Mouse (Mus musculus) monocyte, adult 5-6 weeks (primary cell): ENCODE results near the gene Ap1m1. TPM values are rescaled to one million over a fixed set of nuclear protein-coding genes. Genes with fewer than 3 reads are reported as not detected.

Experiments
- total RNA-seq: library from RNA; stranded (forward); fragments of 200-1000, 200-491, 200-594 nt; gene quantifications from 3 replicates; pipeline ENCODE4 v1.2.3, GENCODE M21; 2017

The Ap1m1 gene
- total RNA-seq, 1 experiment from 2014 or later = 76.3 TPM

Other genes starting within 250 kb of the Ap1m1 start
- gene Cyp4f18, start 230.4 kb upstream of the Ap1m1 start, total RNA-seq = 153 to 273 TPM (median 260 TPM) in 3 replicates
- gene Olfr372, start 198.8 kb upstream of the Ap1m1 start, total RNA-seq = not detected in 3 replicates
- not detected in 3 replicates for gene Olfr373, start 156.8 kb upstream of the Ap1m1 start, total RNA-seq
- 0.21 to 0.49 TPM in 2 of 3 replicates, not detected in the other for gene Olfr374, start 133.0 kb upstream of the Ap1m1 start, total RNA-seq
- 902 to 973 TPM (median 947 TPM) in 3 replicates for gene Tpm4, start 105.0 kb upstream of the Ap1m1 start, total RNA-seq
- gene Rab8a, start 78.8 kb upstream of the Ap1m1 start, total RNA-seq = 640 to 819 TPM (median 739 TPM) in 3 replicates
- gene Hsh2d, start 50.4 kb upstream of the Ap1m1 start, total RNA-seq = 1.2 to 5.8 TPM (median 4.8 TPM) in 3 replicates
- 0.86 to 6.9 TPM (median 1.1 TPM) in 3 replicates for gene Cib3, start 27.2 kb upstream of the Ap1m1 start, total RNA-seq
- not detected in 3 replicates for gene Gm11034, start 26.4 kb upstream of the Ap1m1 start, total RNA-seq
- gene Fam32a, start 20.3 kb upstream of the Ap1m1 start, total RNA-seq = 105 to 143 TPM (median 135 TPM) in 3 replicates
- 1.5 to 3.3 TPM (median 3.1 TPM) in 3 replicates for gene Gm10282, start 65.2 kb downstream of the Ap1m1 start, total RNA-seq
- 183 to 225 TPM (median 194 TPM) in 3 replicates for gene Klf2, start 79.0 kb downstream of the Ap1m1 start, total RNA-seq
- gene Eps15l1, start 181.4 kb downstream of the Ap1m1 start, total RNA-seq = 48.6 to 98.2 TPM (median 55.6 TPM) in 3 replicates
- 0.64 TPM in 1 of 3 replicates, not detected in the others for gene Calr3, start 203.9 kb downstream of the Ap1m1 start, total RNA-seq
- 1.2 to 3.6 TPM (median 3.4 TPM) in 3 replicates for gene 1700030K09Rik, start 203.9 kb downstream of the Ap1m1 start, total RNA-seq
- gene Cherp, start 235.2 kb downstream of the Ap1m1 start, total RNA-seq = 16.7 to 20.2 TPM (median 18.6 TPM) in 3 replicates